Mouse (Mus musculus) bone marrow, adult 2 months (tissue): Measurements from ENCODE around the gene Prokr1.

ENCODE experiments used
- CTCF ChIP-seq: fragments of 200-500 bp; IDR thresholded peaks from 2 replicates; pipeline ENCODE4 v1.5.1; 2011; ENCODE audit warnings: low read length, control low read depth; ENCODE audit not compliant: control insufficient read depth, insufficient read depth
- POLR2A ChIP-seq: fragments of 200-500 bp; IDR thresholded peaks from 2 replicates; pipeline ENCODE4 v1.6.1; 2011; ENCODE audit warnings: low read depth, mild to moderate bottlenecking, control low read depth, low read length, borderline replicate concordance; ENCODE audit not compliant: control insufficient read depth

DNA sequence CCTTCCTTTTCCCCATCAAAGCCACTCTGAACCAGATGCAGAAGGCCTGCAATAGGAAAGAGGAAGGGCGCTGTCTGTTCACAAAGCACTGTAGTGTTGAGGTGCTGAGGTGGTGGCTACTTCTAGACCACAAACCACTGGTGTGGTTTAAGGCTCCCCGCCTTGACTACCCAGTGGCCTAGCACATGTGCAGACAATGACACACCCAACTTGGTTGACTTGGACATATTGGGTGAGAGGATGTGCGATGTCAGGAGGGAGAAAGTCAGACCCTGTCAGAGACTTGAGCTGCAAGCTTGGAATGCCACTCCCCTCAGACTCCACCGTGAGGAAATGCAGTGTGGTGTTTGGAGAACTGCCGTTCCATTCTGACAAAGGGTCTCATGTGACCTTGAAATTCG lies 49.4 kb downstream of the Prokr1 start:
- TF ChIP-seq CTCF (no peak), POLR2A (no peak)
